Mouse (Mus musculus) erythroblast, embryonic 14.5 days (primary cell): ENCODE measurements around the gene Fam19a2. TPM values are rescaled to one million over a fixed set of nuclear protein-coding genes. Genes with fewer than 3 reads are reported as not detected.

Experiments
- H3K27me3 ChIP-seq: 2 replicates; pipeline ENCODE4 v1.6.1; 2012; ENCODE audit warnings: inconsistent platforms; ENCODE audit not compliant: control insufficient read depth
- H3K36me3 ChIP-seq: 2 replicates; pipeline ENCODE4 v1.6.1; 2012; ENCODE audit warnings: mild to moderate bottlenecking, inconsistent platforms; ENCODE audit not compliant: control insufficient read depth
- H3K4me1 ChIP-seq: 2 replicates; pipeline ENCODE4 v1.6.1; 2012; ENCODE audit warnings: inconsistent platforms; ENCODE audit not compliant: control insufficient read depth
- H3K4me3 ChIP-seq: replicated peaks from 2 replicates; pipeline ENCODE3; 2012; ENCODE audit warnings: moderate library complexity, mild to moderate bottlenecking, inconsistent platforms
- H3K9me3 ChIP-seq: 2 replicates; pipeline ENCODE4 v1.6.1; 2012; ENCODE audit warnings: low read length, inconsistent platforms, mixed read lengths; ENCODE audit not compliant: control insufficient read depth
- GATA1 ChIP-seq: IDR thresholded peaks from 2 replicates; pipeline ENCODE4 v1.6.1; 2012; ENCODE audit warnings: low read length, inconsistent platforms, mixed read lengths
- TAL1 ChIP-seq: IDR thresholded peaks from 3 replicates; pipeline ENCODE4 v1.6.1; 2012; ENCODE audit warnings: low read length, inconsistent platforms, mixed read lengths
- polyA plus RNA-seq: library from polyadenylated mRNA; stranded (reverse); fragments of >175 nt; gene quantifications from 2 replicates; pipeline ENCODE4 v1.2.3, GENCODE M21; 2012

Gene Fam19a2
- polyA plus RNA-seq, 1 experiment: 0.01 TPM

DNA sequence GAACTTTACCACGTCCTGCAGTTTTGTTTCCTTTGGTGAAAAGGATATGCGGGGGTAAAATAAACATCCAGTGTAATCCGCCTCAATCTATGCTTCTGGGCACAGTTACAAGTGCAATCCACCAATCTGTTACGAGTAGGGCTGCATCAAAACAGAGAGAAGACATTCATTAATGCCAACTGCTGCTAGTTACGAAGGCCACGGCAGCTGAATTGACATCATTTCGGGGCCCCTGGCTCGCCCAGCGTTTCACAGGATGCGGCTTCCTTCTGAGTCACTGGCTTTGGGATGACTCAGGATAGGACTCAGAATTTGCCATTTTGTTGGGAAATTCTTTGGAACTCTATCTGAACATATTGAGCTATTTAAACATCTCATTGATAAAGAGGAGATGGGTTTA, 4.8 kb downstream of the Fam19a2 start:
- Histone ChIP-seq H3K4me1 (no peaks in the 10 kb centered on the region), H3K36me3 (no peaks in the 10 kb centered on the region), H3K9me3 (peaks cover 2% of the 10 kb centered on the region; the same call in 1 of the 2 replicates), H3K4me3 (no peak overlapping the region), H3K27me3 (peaks cover 30% of the 10 kb centered on the region)
- TF ChIP-seq GATA1 (no peak), TAL1 (no peak)

DNA sequence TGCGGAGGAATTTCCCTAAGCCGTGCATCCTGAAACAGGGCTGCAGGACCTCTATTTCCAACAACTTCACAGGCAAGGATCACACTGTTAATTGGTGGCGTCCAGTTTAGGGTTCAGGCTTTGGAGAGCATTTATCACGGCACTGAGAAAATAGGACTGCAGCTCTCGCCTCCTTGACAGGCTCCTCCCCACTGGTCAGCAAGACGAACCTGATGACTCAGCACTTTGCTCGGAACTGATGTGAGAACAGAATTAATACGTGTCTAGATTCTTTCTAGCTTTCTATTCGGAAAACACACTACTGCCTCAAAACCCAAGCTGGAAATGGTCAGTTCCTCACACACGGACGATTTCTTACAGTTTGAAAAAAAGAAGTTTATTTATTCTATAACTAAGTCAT, 10.8 kb downstream of the Fam19a2 start:
- Histone ChIP-seq H3K4me1 (no peaks in the 10 kb centered on the region), H3K4me3 (no peak overlapping the region), H3K27me3 (no peaks in the 10 kb centered on the region), H3K9me3 (0 out of 2 replicates have a peak, but pooled peaks cover 2% of the 10 kb centered on the region), H3K36me3 (no peaks in the 10 kb centered on the region)
- TF ChIP-seq GATA1 (no peak), TAL1 (no peak)

DNA sequence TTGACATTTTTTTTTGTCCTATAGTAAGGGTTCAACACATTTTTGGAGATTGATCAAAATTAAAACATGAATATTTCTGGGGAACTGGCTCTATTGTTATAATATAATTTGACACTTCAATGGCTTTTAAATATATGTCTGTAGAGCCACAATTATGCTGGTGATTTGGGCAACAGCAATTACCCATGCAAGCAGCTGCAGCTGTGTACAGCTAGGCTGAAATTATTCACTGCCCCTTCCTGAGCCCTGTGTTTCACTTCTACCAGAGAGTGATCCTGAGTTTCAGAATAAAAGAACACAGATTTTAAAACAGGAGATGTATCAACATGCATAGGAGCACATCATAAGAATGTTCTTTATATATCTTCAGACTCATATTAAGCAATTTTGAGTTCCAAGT, 43.5 kb downstream of the Fam19a2 start:
- H3K4me1 ChIP-seq: no peaks in the 10 kb centered on the region
- TF ChIP-seq GATA1 (no peak), TAL1 (no peak)
- H3K9me3 ChIP-seq: no peaks in the 10 kb centered on the region
- no peak overlapping the region for H3K4me3 ChIP-seq
- H3K27me3 ChIP-seq: no peaks in the 10 kb centered on the region
- no peaks in the 10 kb centered on the region for H3K36me3 ChIP-seq

DNA sequence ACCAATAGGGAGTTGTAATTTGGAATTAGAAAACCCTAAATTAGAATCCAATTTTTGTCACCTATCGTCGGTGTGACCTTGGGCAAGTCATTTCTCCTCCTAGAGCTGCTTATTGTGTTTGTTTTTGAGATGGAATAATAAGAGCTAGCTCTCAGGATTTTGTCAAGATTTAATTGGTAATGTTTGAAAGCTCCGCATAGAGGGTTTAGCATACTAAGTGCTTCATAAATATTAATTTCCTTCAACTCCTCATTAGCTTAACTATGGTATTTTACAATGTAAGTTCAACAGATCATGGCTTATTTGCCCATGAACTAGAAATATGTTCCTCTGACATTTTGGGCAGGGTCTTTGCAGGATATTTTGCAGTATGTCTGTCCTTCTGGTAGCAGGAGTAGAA, 62.5 kb downstream of the Fam19a2 start:
- Histone ChIP-seq H3K36me3 (no peaks in the 10 kb centered on the region), H3K4me1 (no peaks in the 10 kb centered on the region), H3K27me3 (no peaks in the 10 kb centered on the region), H3K4me3 (no peak overlapping the region), H3K9me3 (no peaks in the 10 kb centered on the region)
- TF ChIP-seq TAL1 (no peak), GATA1 (no peak)

DNA sequence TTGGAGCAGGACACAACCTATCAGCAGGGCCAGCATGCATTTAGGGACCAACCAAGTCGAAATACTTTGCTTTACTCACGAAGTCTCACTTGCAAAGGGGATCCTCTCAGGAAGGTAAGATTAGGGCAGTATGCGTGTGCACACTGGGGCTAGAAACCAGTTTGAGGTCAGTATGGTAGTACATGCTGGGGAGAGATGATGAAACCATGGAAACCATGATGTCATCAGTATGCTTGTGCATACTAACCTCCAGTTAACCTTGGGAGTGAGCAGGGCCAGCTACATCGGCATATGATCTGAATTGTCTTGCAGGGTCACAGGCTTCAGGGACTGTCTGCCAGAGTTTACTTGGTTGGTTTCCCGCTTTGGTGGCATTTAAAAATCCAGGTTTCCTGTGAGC, 77.5 kb downstream of the Fam19a2 start:
- Histone ChIP-seq H3K4me1 (no peaks in the 10 kb centered on the region), H3K36me3 (no peaks in the 10 kb centered on the region), H3K4me3 (no peak overlapping the region), H3K9me3 (no peaks in the 10 kb centered on the region), H3K27me3 (no peaks in the 10 kb centered on the region)
- TF ChIP-seq GATA1 (no peak), TAL1 (no peak)

DNA sequence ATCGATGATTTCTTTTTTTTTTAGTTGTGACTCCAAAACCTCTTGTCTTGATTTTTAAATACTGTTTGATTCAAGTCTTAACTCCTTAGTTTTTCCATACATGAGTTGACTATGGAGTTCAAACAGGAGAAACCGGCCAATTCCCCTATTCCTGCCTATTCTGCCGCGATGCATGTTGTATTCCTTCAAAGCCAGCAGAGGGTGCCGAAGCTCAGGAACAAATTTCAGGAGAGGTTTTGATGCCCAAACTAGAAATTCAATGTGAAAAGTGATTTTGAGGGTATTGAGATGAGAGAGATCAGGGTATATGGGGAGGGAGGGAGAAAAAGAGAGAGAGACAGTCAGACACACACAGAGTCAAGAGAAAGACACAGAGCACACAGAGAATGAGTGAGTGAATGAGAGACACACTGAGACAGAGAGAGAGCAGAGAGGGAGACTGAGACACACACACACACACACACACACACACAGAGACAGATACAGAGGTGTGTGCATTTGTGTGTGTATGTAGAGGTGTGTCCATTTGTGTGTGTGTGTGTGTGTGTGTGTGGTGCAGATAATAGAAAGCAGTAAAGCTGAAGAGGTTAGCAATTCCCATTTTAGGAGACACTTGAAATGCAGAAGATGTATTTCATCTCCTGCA, 78.9 kb downstream of the Fam19a2 start:
- TF ChIP-seq GATA1 (no peak), TAL1 (no peak)

DNA sequence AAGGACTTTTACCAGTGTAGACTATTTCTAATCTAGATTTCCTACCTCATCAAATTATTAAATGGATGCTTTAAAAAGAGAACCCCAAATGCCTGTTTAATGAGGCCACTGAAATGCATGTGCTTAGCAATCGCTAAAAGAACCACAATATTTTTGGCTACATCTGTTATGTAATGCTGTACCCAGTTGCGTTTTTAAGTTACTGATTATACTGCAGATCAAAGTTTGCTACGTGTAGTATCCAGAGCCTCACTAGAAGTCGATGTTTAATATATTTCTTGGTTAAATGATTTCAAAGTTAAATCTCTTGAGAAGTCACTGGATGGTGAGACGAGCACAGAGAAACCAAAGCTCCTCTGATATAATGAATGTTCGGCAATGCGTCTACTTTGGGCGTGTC, 82.5 kb downstream of the Fam19a2 start:
- H3K9me3 ChIP-seq: peaks cover 2% of the 10 kb centered on the region; the same call in 1 of the 2 replicates
- TF ChIP-seq TAL1 (no peak), GATA1 (no peak)
- H3K36me3 ChIP-seq: no peaks in the 10 kb centered on the region
- no peaks in the 10 kb centered on the region for H3K4me1 ChIP-seq
- H3K27me3 ChIP-seq: no peaks in the 10 kb centered on the region
- no peak overlapping the region for H3K4me3 ChIP-seq

More for the DNA sequence above, 78.9 kb downstream of the Fam19a2 start:
- Histone ChIP-seq H3K36me3 (no peaks in the 10 kb centered on the region), H3K27me3 (no peaks in the 10 kb centered on the region), H3K4me1 (no peaks in the 10 kb centered on the region), H3K9me3 (no peaks in the 10 kb centered on the region; the same call in 1 of the 2 replicates), H3K4me3 (no peak overlapping the region)

DNA sequence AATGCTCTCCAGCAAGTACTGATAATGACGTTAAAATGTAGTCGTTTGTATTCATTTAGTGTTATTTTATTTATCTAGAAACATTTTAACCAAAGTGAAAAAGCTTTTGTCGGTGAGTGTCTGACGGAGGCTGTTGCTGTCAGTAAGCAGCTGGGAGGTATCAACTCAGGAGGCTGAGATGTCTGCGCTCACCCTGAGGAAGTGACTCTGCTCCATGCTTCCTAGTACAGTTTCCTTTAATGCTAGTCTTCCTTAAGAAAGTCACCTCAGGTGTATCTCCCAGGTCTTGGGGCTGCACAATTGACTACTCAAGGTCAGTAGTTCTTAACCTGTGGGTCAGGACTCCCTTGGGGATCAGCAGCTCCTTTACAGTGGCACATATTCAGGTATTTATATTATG, 89.9 kb downstream of the Fam19a2 start:
- Histone ChIP-seq H3K27me3 (no peaks in the 10 kb centered on the region), H3K36me3 (no peaks in the 10 kb centered on the region), H3K4me3 (no peak overlapping the region), H3K9me3 (peaks cover 8% of the 10 kb centered on the region), H3K4me1 (no peaks in the 10 kb centered on the region)
- no peak for TF ChIP-seq TAL1
- TF ChIP-seq GATA1: no peak

DNA sequence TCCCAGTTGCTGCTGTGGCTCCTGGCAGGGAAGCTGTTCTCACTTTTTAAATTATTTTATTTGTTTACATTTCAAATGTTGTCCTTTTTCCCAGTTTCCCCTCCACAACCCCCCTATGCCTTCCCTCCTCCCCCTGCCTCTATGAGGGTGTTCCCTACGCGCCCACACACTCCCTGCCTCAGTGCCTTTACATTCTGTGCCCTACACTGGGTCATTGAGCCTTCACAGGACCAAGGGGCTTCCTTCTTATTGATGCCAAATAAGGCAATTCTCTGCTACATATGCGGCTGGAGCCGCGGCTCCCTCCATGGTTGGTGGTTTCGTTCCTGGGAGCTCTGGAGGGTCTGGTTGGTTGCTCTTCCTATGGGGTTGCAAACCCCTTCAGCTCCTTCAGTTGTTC, 93.2 kb downstream of the Fam19a2 start:
- no peak for TF ChIP-seq GATA1
- no peak for TF ChIP-seq TAL1
- H3K4me3 ChIP-seq: no peak overlapping the region
- peaks cover 9% of the 10 kb centered on the region for H3K9me3 ChIP-seq
- no peaks in the 10 kb centered on the region for H3K36me3 ChIP-seq
- no peaks in the 10 kb centered on the region for H3K27me3 ChIP-seq
- no peaks in the 10 kb centered on the region for H3K4me1 ChIP-seq

DNA sequence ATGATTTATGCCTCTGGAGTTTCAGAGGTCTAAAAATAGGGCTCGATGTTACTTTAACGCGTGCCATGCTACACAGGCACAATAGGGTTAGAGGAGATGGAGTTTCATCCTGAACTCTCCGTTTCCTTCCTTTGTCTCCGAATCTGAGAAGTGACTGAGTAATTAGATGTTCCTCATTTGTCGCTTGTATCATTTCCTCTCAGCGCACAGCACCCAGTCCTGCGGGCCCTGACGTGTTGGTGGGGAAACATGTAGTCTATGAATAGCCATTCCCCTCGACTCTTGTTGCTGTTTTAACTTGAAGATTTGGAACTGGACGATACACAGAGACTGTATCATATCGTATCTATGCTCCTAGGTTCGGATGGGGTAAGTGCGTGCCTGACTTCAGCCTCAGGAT, 96.7 kb downstream of the Fam19a2 start:
- Histone ChIP-seq H3K27me3 (no peaks in the 10 kb centered on the region), H3K4me3 (no peak overlapping the region), H3K36me3 (no peaks in the 10 kb centered on the region), H3K9me3 (peaks cover 11% of the 10 kb centered on the region), H3K4me1 (no peaks in the 10 kb centered on the region)
- TF ChIP-seq GATA1: no peak
